Mouse (Mus musculus) heart, adult 2 months (tissue): ENCODE data around the gene Clec16a. TPM values are rescaled to one million over a fixed set of nuclear protein-coding genes. Genes with fewer than 3 reads are reported as not detected.

Experiments
- DNase-seq, 2 experiments: peaks; one replicate each; pipeline ENCODE4 v3.0.0; 2021
- H3K27ac ChIP-seq: fragments of 200-600 bp; 2 replicates; pipeline ENCODE4 v1.8.1; 2022
- H3K27me3 ChIP-seq: fragments of 200-500 bp; 2 replicates; pipeline ENCODE4 v1.6.1; 2012; ENCODE audit warnings: mild to moderate bottlenecking, low read length, inconsistent platforms, mixed read lengths; ENCODE audit not compliant: control insufficient read depth, insufficient read depth
- H3K36me3 ChIP-seq: fragments of 200-500 bp; 2 replicates; pipeline ENCODE4 v1.6.1; 2012; ENCODE audit warnings: low read length, inconsistent platforms; ENCODE audit not compliant: control insufficient read depth, insufficient read depth
- H3K4me1 ChIP-seq: fragments of 200-500 bp; 2 replicates; pipeline ENCODE4 v1.6.1; 2011; ENCODE audit warnings: low read length; ENCODE audit not compliant: control insufficient read depth, insufficient read depth
- H3K4me3 ChIP-seq: fragments of 200-600 bp; 2 replicates; pipeline ENCODE4 v1.8.1; 2022
- H3K79me2 ChIP-seq: fragments of 200-500 bp; replicated peaks from 2 replicates; pipeline ENCODE4 v1.6.1; 2012; ENCODE audit warnings: mild to moderate bottlenecking, inconsistent platforms, low read length, moderate library complexity, mixed read lengths; ENCODE audit not compliant: control insufficient read depth, insufficient read depth
- H3K9ac ChIP-seq: fragments of 200-500 bp; 2 replicates; pipeline ENCODE4 v1.6.1; 2012; ENCODE audit warnings: low read depth, mild to moderate bottlenecking, control low read depth, inconsistent platforms, low read length, mixed read lengths
- CTCF ChIP-seq: fragments of 200-600 bp; IDR thresholded peaks from 2 replicates; pipeline ENCODE4 v1.8.1; 2022; ENCODE audit warnings: antibody characterized with exemption, mild to moderate bottlenecking, moderate library complexity
- EP300 ChIP-seq: fragments of 200-500 bp; IDR thresholded peaks from 2 replicates; pipeline ENCODE4 v1.6.1; 2011; ENCODE audit warnings: low read depth, low read length, control low read depth; ENCODE audit not compliant: insufficient read depth
- POLR2A ChIP-seq: fragments of 200-500 bp; IDR thresholded peaks from 2 replicates; pipeline ENCODE4 v1.6.1; 2011; ENCODE audit warnings: mild to moderate bottlenecking, low read depth, low read length, control low read depth; ENCODE audit not compliant: insufficient read depth
- WGBS: fragments of 180-500 bp; shearing (Covaris S2); methylation state at CpG from one replicate; pipeline ENCODE4 v1.1.7; 2018; 5-methylcytosine and 5-hydroxymethylcytosine counted together
- intact Hi-C: fragments of 180-260 bp; cut with DNase I; formaldehyde crosslinking; loops from one replicate; pipeline ENCODE4 v1.15.1; 2025
- polyA plus RNA-seq: library from polyadenylated mRNA; depleted of rRNA; stranded (reverse); fragments of >200 nt; gene quantifications from 2 replicates; pipeline ENCODE4 v1.2.3, GENCODE M21; 2012
- total RNA-seq, 2 experiments: library from RNA; stranded (reverse); gene quantifications; 2 replicates each; pipeline ENCODE4 v1.2.3; 2021

The Clec16a gene
- total and polyA plus RNA-seq, 3 experiments, result 27.6 to 57.5 (median 55.4) TPM

- Histone ChIP-seq H3K27me3 (no peaks in the 10 kb centered on the region), H3K36me3 (peaks cover 11% of the 10 kb centered on the region), H3K4me1 (peaks cover 38% of the 10 kb centered on the region), H3K9ac (no peak overlapping the region), H3K4me3 (no peak overlapping the region), H3K79me2 (no peaks in the 10 kb centered on the region), H3K27ac (no peak overlapping the region)
- intact Hi-C loops, result loop anchor here (2.0 kb wide), 1 partner anchor 46 kb away; no protein-coding TSS in a partner anchor
- DNase-seq, result no peak
- TF ChIP-seq CTCF, result no peak
- TF ChIP-seq POLR2A, result no peak
- no peak for TF ChIP-seq EP300
- WGBS, result 62% methylated on average over 10 of the region's 10 CpGs
Measured at GRCm38 (mm10) chr16:10736364-10736763, 191.2 kb downstream of the Clec16a start.

GRCm38 (mm10) chr16:10737571-10737970, 192.4 kb downstream of the Clec16a start:
- DNase-seq, result peak; percentile 57 to 66
- H3K36me3 ChIP-seq, result peaks cover 11% of the 10 kb centered on the region
- intact Hi-C loops, result loop anchor here (2.0 kb wide), 1 partner anchor 47 kb away; no protein-coding TSS in a partner anchor

DNA sequence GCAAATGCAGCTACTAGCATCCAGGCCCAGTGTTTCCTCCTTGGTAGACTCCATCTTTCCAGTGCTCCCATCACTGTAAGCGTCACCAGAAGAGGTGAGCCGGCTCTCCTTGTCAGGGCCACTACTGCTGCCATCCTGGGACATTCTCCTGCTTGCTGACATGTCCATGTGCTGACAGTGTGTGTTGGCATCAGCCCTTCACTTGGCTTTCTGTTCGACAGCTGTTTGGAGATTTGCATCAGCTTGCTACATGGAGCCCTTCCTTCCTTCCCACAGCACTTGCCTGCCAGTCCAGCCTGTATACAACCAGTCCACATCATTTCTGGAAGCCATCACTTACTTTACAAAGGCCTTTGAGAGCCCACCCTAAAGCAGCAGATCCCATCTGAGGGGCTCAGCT, 193.7 kb downstream of the Clec16a start:
- WGBS, result 52% methylated on average over 3 of the region's 3 CpGs
- Histone ChIP-seq H3K27me3 (no peaks in the 10 kb centered on the region), H3K4me1 (peaks cover 39% of the 10 kb centered on the region), H3K27ac (peak overlapping the region; percentile 87), H3K4me3 (no peak overlapping the region), H3K79me2 (no peaks in the 10 kb centered on the region), H3K9ac (no peak overlapping the region), H3K36me3 (peaks cover 11% of the 10 kb centered on the region)
- no peak for TF ChIP-seq CTCF
- TF ChIP-seq POLR2A, result no peak
- no peak for TF ChIP-seq EP300
- no peak for DNase-seq
- intact Hi-C loops, result no loop called here

More at GRCm38 (mm10) chr16:10737571-10737970, 192.4 kb downstream of the Clec16a start:
- Histone ChIP-seq H3K9ac (no peak overlapping the region), H3K79me2 (no peaks in the 10 kb centered on the region), H3K27ac (peak overlapping the region; percentile 87), H3K4me3 (no peak overlapping the region), H3K4me1 (peaks cover 39% of the 10 kb centered on the region), H3K27me3 (no peaks in the 10 kb centered on the region)
- TF ChIP-seq CTCF (peak; percentile 32), POLR2A (peak; percentile 43; the same call in 1 of the 2 replicates), EP300 (peak; percentile 90)
- WGBS, result 32% methylated on average over 2 of the region's 2 CpGs

DNA sequence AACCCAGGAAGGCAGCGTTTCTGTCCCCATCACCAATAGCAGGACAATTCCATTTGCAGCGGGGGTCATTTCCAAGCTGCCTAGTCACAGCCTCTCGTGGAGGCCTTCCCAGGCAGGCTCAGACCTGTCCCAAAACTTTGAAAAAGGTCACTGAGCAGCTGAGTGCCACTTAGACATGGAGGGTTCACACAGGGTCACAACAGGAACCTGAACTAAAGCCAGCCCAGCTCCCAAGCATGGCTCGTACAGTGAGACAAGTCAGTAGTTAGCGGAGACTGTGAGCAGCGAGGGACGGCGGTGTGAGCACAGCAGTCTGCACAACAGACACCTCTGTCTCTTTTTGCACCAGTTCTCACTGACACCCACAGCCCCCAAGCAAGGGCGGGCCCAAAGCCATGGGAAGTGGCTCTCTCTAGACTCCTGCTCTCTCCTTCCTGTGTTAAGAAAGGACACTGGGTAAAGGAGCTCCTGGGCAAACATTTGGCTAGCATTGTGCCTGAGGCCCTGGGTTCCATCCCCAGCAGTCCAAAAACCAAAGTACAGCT, 194.8 kb downstream of the Clec16a start:
- H3K27me3 ChIP-seq, result no peaks in the 10 kb centered on the region
- no peak for TF ChIP-seq POLR2A
- peak; percentile 67; the same call in 1 of the 2 replicates for TF ChIP-seq EP300
- H3K4me3 ChIP-seq, result no peak overlapping the region
- peak overlapping the region; percentile 87 for H3K27ac ChIP-seq
- WGBS, result 34% methylated on average over 9 of the region's 9 CpGs
- intact Hi-C loops, result no loop called here
- peaks cover 11% of the 10 kb centered on the region for H3K36me3 ChIP-seq
- H3K79me2 ChIP-seq, result no peaks in the 10 kb centered on the region
- peaks cover 39% of the 10 kb centered on the region for H3K4me1 ChIP-seq
- H3K9ac ChIP-seq, result no peak overlapping the region
- DNase-seq, result peak; percentile 52 to 65

GRCm38 (mm10) chr16:10741082-10741481, 195.9 kb downstream of the Clec16a start:
- no peaks in the 10 kb centered on the region for H3K79me2 ChIP-seq
- 49% methylated on average over 2 of the region's 2 CpGs for WGBS

DNA sequence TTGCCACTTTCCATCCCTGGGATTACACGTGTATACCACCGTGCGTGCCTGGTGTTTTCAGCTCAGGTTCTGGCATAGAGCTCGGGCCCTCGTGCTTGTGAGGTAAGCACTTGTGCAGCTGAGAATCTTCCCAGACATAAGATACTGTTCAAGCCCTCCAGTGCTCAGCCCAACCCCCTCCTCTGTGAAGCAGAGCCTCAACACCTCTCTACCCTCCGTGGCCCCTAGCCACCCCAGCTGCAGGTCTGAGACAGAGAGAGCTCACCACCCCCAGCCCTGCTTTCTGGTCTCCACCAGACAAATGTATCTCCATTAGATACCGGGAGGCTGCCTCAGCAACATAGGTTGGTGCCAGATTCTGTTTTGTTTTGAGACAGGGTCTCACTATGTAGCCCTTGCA, 204.1 kb downstream of the Clec16a start:
- no peak overlapping the region for H3K27ac ChIP-seq
- H3K36me3 ChIP-seq, result no peaks in the 10 kb centered on the region
- 58% methylated on average over 7 of the region's 7 CpGs for WGBS
- H3K27me3 ChIP-seq, result no peaks in the 10 kb centered on the region
- H3K79me2 ChIP-seq, result no peaks in the 10 kb centered on the region
- H3K9ac ChIP-seq, result no peak overlapping the region
- no peak for DNase-seq
- TF ChIP-seq POLR2A (no peak), EP300 (no peak), CTCF (no peak)
- no peak overlapping the region for H3K4me3 ChIP-seq
- H3K4me1 ChIP-seq, result no peaks in the 10 kb centered on the region
- intact Hi-C loops, result no loop called here

More at GRCm38 (mm10) chr16:10741082-10741481, 195.9 kb downstream of the Clec16a start:
- intact Hi-C loops, result no loop called here
- Histone ChIP-seq H3K27ac (peak overlapping the region; percentile 87), H3K27me3 (no peaks in the 10 kb centered on the region), H3K4me1 (peaks cover 39% of the 10 kb centered on the region), H3K4me3 (no peak overlapping the region), H3K9ac (peak overlapping the region; percentile 45), H3K36me3 (peaks cover 11% of the 10 kb centered on the region)
- peak; percentile 35 to 45 for DNase-seq
- TF ChIP-seq EP300, result no peak
- TF ChIP-seq CTCF, result no peak
- TF ChIP-seq POLR2A, result no peak
